Comparison of ENCODE assay signal across 9 mouse cellular contexts in the genomic region with DNA sequence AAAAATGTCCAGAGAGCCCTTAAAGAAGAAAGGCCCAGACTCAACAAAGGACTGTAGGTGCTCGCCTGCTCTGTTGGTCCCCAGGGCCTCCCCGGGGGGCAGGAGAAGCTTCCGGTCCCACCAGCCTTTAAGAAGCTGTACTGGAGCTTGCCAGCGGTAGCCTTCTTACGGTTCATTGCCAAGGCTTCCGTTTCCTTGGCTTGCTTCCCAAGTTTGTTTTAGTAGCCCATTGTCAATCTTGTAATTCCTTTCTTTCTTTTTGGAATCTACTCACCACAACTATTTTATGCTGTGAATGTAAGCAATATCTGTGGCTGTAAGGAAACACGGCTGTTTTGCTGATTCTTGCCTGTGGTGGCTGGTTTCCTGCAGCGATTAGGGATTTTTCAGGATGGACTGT. TPM values are rescaled to one million over a fixed set of nuclear protein-coding genes. Genes with fewer than 3 reads are reported as not detected.
DNase-seq lines count a peak whose midpoint lies in the region; ATAC-seq and TF ChIP-seq lines count a peak whose summit lies in the region.
"Had no signal": no experiment of that assay in that cellular context is flagged by ENCODE, and none has a peak within 500 bp of the region (broad histone marks: within the 10 kb centered on the region; RNA-seq: fewer than 3 reads in every experiment).

No protein-coding gene starts in this region.

- no peak overlapping the region for H3K27ac ChIP-seq in midbrain, embryonic 14.5 days (replicated peaks; ENCODE audit: low read depth, low read length)
- no peak overlapping the region for H3K27ac ChIP-seq in midbrain, embryonic 13.5 days
- H3K27ac ChIP-seq in embryonic facial prominence, embryonic 14.5 days (replicated peaks; ENCODE audit: low read depth, low read length), result peak overlapping the region; percentile 65
- H3K27ac ChIP-seq in lung, postnatal 0 days (ENCODE audit: low read length), result peak overlapping the region; percentile 55

- intact Hi-C loops in heart, postnatal 14 days (cut with DNase I), result loop anchor here (5.0 kb wide), 1 partner anchor 54 kb away; no protein-coding TSS in a partner anchor

- no peak overlapping the region for H3K9ac ChIP-seq in midbrain, embryonic 14.5 days (replicated peaks; ENCODE audit: low read length)
- H3K9ac ChIP-seq in midbrain, embryonic 13.5 days (replicated peaks), result no peak overlapping the region
- no peak overlapping the region for H3K9ac ChIP-seq in embryonic facial prominence, embryonic 14.5 days (ENCODE audit: low read depth, low read length)
- no peak overlapping the region for H3K9ac ChIP-seq in lung, postnatal 0 days (replicated peaks; ENCODE audit: low read depth)

- WGBS in midbrain, embryonic 14.5 days, result 65% methylated on average over 8 of the region's 8 CpGs
- WGBS in midbrain, embryonic 13.5 days, result 60% methylated on average over 8 of the region's 8 CpGs
- WGBS in embryonic facial prominence, embryonic 14.5 days, result 43% methylated on average over 8 of the region's 8 CpGs
- WGBS in lung, postnatal 0 days, result 31% methylated on average over 8 of the region's 8 CpGs

- ATAC-seq in midbrain, embryonic 14.5 days (ENCODE audit: low FRiP score, low TSS enrichment), result no peak
- ATAC-seq in midbrain, embryonic 13.5 days, result no peak
- peak; percentile 62; the same call in 1 of the 2 replicates for ATAC-seq in embryonic facial prominence, embryonic 14.5 days (ENCODE audit: low read depth)
- ATAC-seq in lung, postnatal 0 days, result peak; percentile 32; the same call in 1 of the 2 replicates

- no peak for TF ChIP-seq EP300 in lung, postnatal 0 days (IDR thresholded peaks at IDR 0.05)

- TF ChIP-seq CTCF in lung, postnatal 0 days (IDR thresholded peaks at IDR 0.05), result no peak

- H3K9me3 ChIP-seq in midbrain, embryonic 14.5 days (ENCODE audit: control insufficient read depth, low read length), result no peaks in the 10 kb centered on the region
- H3K9me3 ChIP-seq in midbrain, embryonic 13.5 days, result no peaks in the 10 kb centered on the region
- no peaks in the 10 kb centered on the region for H3K9me3 ChIP-seq in embryonic facial prominence, embryonic 14.5 days (ENCODE audit: control insufficient read depth, low read length)
- H3K9me3 ChIP-seq in lung, postnatal 0 days (ENCODE audit: low read length), result no peaks in the 10 kb centered on the region

- no peak overlapping the region for H3K4me3 ChIP-seq in midbrain, embryonic 14.5 days (replicated peaks; ENCODE audit: low read depth, low read length)
- H3K4me3 ChIP-seq in midbrain, embryonic 13.5 days (replicated peaks), result no peak overlapping the region
- H3K4me3 ChIP-seq in embryonic facial prominence, embryonic 14.5 days (ENCODE audit: low read depth, low read length), result no peak overlapping the region
- no peak overlapping the region for H3K4me3 ChIP-seq in lung, postnatal 0 days (ENCODE audit: low read depth, low read length)

- DNase-seq in midbrain, embryonic 14.5 days, result peak; percentile 50
- peak; percentile 70 for DNase-seq in embryonic facial prominence, embryonic 14.5 days (ENCODE audit: low spot score)
- peak; percentile 39 to 49 for DNase-seq in heart, postnatal 14 days
- DNase-seq in lung, postnatal 0 days (ENCODE audit: low spot score), result peak; percentile 46
- no peak for DNase-seq in cerebellum, adult 11 months
- DNase-seq in left cerebral cortex, adult 8-10 months (ENCODE audit: low spot score in 2 of 2), result no peak
- no peak for DNase-seq in cerebellum, adult 11-12 months
- DNase-seq: thymus, adult 2 months had no signal

- no peaks in the 10 kb centered on the region for H3K27me3 ChIP-seq in midbrain, embryonic 14.5 days (ENCODE audit: control insufficient read depth, insufficient read depth, low read length)
- H3K27me3 ChIP-seq in midbrain, embryonic 13.5 days, result no peaks in the 10 kb centered on the region
- no peaks in the 10 kb centered on the region for H3K27me3 ChIP-seq in embryonic facial prominence, embryonic 14.5 days (replicated peaks; ENCODE audit: control insufficient read depth, insufficient read depth, low read length)
- H3K27me3 ChIP-seq in lung, postnatal 0 days (replicated peaks; ENCODE audit: insufficient read depth, low read length), result no peaks in the 10 kb centered on the region

- H3K36me3 ChIP-seq in midbrain, embryonic 14.5 days (ENCODE audit: control insufficient read depth, insufficient read depth, low read length), result 0 out of 2 replicates have a peak, but pooled peaks cover 13% of the 10 kb centered on the region
- H3K36me3 ChIP-seq in midbrain, embryonic 13.5 days, result peaks cover 14% of the 10 kb centered on the region; the same call in 1 of the 2 replicates
- H3K36me3 ChIP-seq in embryonic facial prominence, embryonic 14.5 days (ENCODE audit: control insufficient read depth, insufficient read depth, low read length), result peaks cover 4% of the 10 kb centered on the region; the same call in 1 of the 2 replicates
- peaks cover 4% of the 10 kb centered on the region for H3K36me3 ChIP-seq in lung, postnatal 0 days (ENCODE audit: insufficient read depth, low read length)

- H3K4me1 ChIP-seq in midbrain, embryonic 14.5 days (ENCODE audit: control insufficient read depth, insufficient read depth, low read length), result no peaks in the 10 kb centered on the region
- H3K4me1 ChIP-seq in midbrain, embryonic 13.5 days (replicated peaks), result no peaks in the 10 kb centered on the region
- H3K4me1 ChIP-seq in embryonic facial prominence, embryonic 14.5 days (ENCODE audit: control insufficient read depth, insufficient read depth, low read length), result peaks cover 5% of the 10 kb centered on the region; the same call in 1 of the 2 replicates
- H3K4me1 ChIP-seq in lung, postnatal 0 days (ENCODE audit: insufficient read depth, low read depth, low read length), result 0 out of 2 replicates have a peak, but pooled peaks cover 7% of the 10 kb centered on the region

- no peak overlapping the region for H3K4me2 ChIP-seq in midbrain, embryonic 14.5 days (ENCODE audit: low read length)
- H3K4me2 ChIP-seq in midbrain, embryonic 13.5 days (replicated peaks), result no peak overlapping the region
- peak overlapping the region; percentile 10; the same call in 1 of the 2 replicates for H3K4me2 ChIP-seq in embryonic facial prominence, embryonic 14.5 days (ENCODE audit: low read depth, low read length)
- no peak overlapping the region for H3K4me2 ChIP-seq in lung, postnatal 0 days (replicated peaks; ENCODE audit: low read depth, low read length)

RNA-seq across cellular contexts. Expression of gene Acad11, which starts 25.4 kb away (rescaled TPM):
- polyA plus RNA-seq in midbrain, embryonic 14.5 days (2014; fragmentation: Nextera tagmentation; extraction: Ambion mirVana), result 6.0 and 7.0 TPM in 2 replicates
- 7.2 and 7.7 TPM in 2 replicates for polyA plus RNA-seq in midbrain, embryonic 13.5 days (2015; fragmentation: Nextera tagmentation; extraction: Ambion mirVana)
- polyA plus RNA-seq in embryonic facial prominence, embryonic 14.5 days (2014; fragmentation: Nextera tagmentation; extraction: Ambion mirVana), result 11.2 and 11.9 TPM in 2 replicates
- 10 to 100 TPM; 56.5 to 58.4 TPM for total RNA-seq in heart, postnatal 14 days (2021)
- 9.1 and 11.2 TPM in 2 replicates for polyA plus RNA-seq in lung, postnatal 0 days (2015; fragmentation: Nextera tagmentation; extraction: Ambion mirVana)
- 10 to 100 TPM; 23.8 to 26.1 (median 24.9) TPM for total RNA-seq in left cerebral cortex, adult 8-10 months (2022)

RNA-seq across cellular contexts. Expression of gene Uba5, which starts 25.6 kb away (rescaled TPM):
- 73.3 and 82.1 TPM in 2 replicates for polyA plus RNA-seq in midbrain, embryonic 14.5 days (2014; fragmentation: Nextera tagmentation; extraction: Ambion mirVana)
- polyA plus RNA-seq in midbrain, embryonic 13.5 days (2015; fragmentation: Nextera tagmentation; extraction: Ambion mirVana), result 65.5 and 66.0 TPM in 2 replicates
- 67.5 and 69.8 TPM in 2 replicates for polyA plus RNA-seq in embryonic facial prominence, embryonic 14.5 days (2014; fragmentation: Nextera tagmentation; extraction: Ambion mirVana)
- 10 to 100 TPM; 18.4 to 20.3 TPM for total RNA-seq in heart, postnatal 14 days (2021)
- 36.8 and 42.1 TPM in 2 replicates for polyA plus RNA-seq in lung, postnatal 0 days (2015; fragmentation: Nextera tagmentation; extraction: Ambion mirVana)
- 10 to 100 TPM; 34.9 to 38.8 (median 36.2) TPM for total RNA-seq in left cerebral cortex, adult 8-10 months (2022)

RNA-seq across cellular contexts. Expression of gene Ackr4, which starts 38.2 kb away (rescaled TPM):
- polyA plus RNA-seq in midbrain, embryonic 14.5 days (2014; fragmentation: Nextera tagmentation; extraction: Ambion mirVana), result 0.46 and 0.80 TPM in 2 replicates
- polyA plus RNA-seq in midbrain, embryonic 13.5 days (2015; fragmentation: Nextera tagmentation; extraction: Ambion mirVana), result 0.46 and 0.47 TPM in 2 replicates
- polyA plus RNA-seq in embryonic facial prominence, embryonic 14.5 days (2014; fragmentation: Nextera tagmentation; extraction: Ambion mirVana), result 3.2 and 4.4 TPM in 2 replicates
- 1 to 10 TPM; 6.4 to 9.1 TPM for total RNA-seq in heart, postnatal 14 days (2021)
- 1.8 and 1.9 TPM in 2 replicates for polyA plus RNA-seq in lung, postnatal 0 days (2015; fragmentation: Nextera tagmentation; extraction: Ambion mirVana)
- not detected for total RNA-seq in left cerebral cortex, adult 8-10 months (2022)

RNA-seq across cellular contexts. Expression of gene Gm28305, which starts 48.1 kb away (rescaled TPM):
- polyA plus RNA-seq in midbrain, embryonic 14.5 days (2014; fragmentation: Nextera tagmentation; extraction: Ambion mirVana), result not detected in 2 replicates
- not detected in 2 replicates for polyA plus RNA-seq in midbrain, embryonic 13.5 days (2015; fragmentation: Nextera tagmentation; extraction: Ambion mirVana)
- polyA plus RNA-seq in embryonic facial prominence, embryonic 14.5 days (2014; fragmentation: Nextera tagmentation; extraction: Ambion mirVana), result not detected in 2 replicates
- total RNA-seq in heart, postnatal 14 days (2021), result not detected
- polyA plus RNA-seq in lung, postnatal 0 days (2015; fragmentation: Nextera tagmentation; extraction: Ambion mirVana), result not detected in 2 replicates
- total RNA-seq in left cerebral cortex, adult 8-10 months (2022), result not detected
- polyA plus RNA-seq: thymus, adult 2 months had no signal

Comparison
In these comparisons a context has a peak if more than half of its experiments do, and no peak if none do; other contexts are left out.
1. ATAC-seq: peak in embryonic facial prominence, embryonic 14.5 days (single experiment) and lung, postnatal 0 days (single experiment); none in midbrain, embryonic 14.5 days (single experiment) and midbrain, embryonic 13.5 days (single experiment).
2. DNase-seq: peak in midbrain, embryonic 14.5 days (single experiment), embryonic facial prominence, embryonic 14.5 days (single experiment), heart, postnatal 14 days (2 of 2) and lung, postnatal 0 days (single experiment); none in cerebellum, adult 11 months (single experiment), left cerebral cortex, adult 8-10 months (0 of 2) and cerebellum, adult 11-12 months (single experiment).
3. H3K27ac ChIP-seq: peak in embryonic facial prominence, embryonic 14.5 days (single experiment) and lung, postnatal 0 days (single experiment); none in midbrain, embryonic 14.5 days (single experiment) and midbrain, embryonic 13.5 days (single experiment).